Mouse (Mus musculus) neural tube, embryonic 13.5 days (tissue): Measurements from ENCODE around the gene Pcbp1. TPM values are rescaled to one million over a fixed set of nuclear protein-coding genes. Genes with fewer than 3 reads are reported as not detected.

Experiments used
- ATAC-seq: fragments of 200-750 bp; cut with Nextera tagmentation; 2 replicates; pipeline ENCODE4 v1.8.0; 2017; ENCODE audit warnings: low read depth, mild to moderate bottlenecking, moderate TSS enrichment, moderate library complexity
- H3K27ac ChIP-seq: fragments of 300-500 bp; sonication (generic); replicated peaks from 2 replicates; pipeline ENCODE4 v1.5.1; 2015; ENCODE audit warnings: moderate library complexity, mild to moderate bottlenecking, inconsistent platforms
- H3K27me3 ChIP-seq: fragments of 300-500 bp; sonication (generic); 2 replicates; pipeline ENCODE4 v1.6.1; 2015; ENCODE audit warnings: mild to moderate bottlenecking, inconsistent platforms
- H3K36me3 ChIP-seq: fragments of 300-500 bp; sonication (generic); 2 replicates; pipeline ENCODE4 v1.6.1; 2015; ENCODE audit warnings: mild to moderate bottlenecking, inconsistent platforms
- H3K4me1 ChIP-seq: fragments of 300-500 bp; sonication (generic); replicated peaks from 2 replicates; pipeline ENCODE4 v1.6.1; 2015; ENCODE audit warnings: inconsistent platforms
- H3K4me2 ChIP-seq: fragments of 300-500 bp; sonication (generic); 2 replicates; pipeline ENCODE4 v1.6.1; 2015; ENCODE audit warnings: inconsistent platforms, mild to moderate bottlenecking, moderate library complexity
- H3K4me3 ChIP-seq: fragments of 300-500 bp; sonication (generic); 2 replicates; pipeline ENCODE4 v1.5.1; 2015; ENCODE audit warnings: mild to moderate bottlenecking, inconsistent platforms
- H3K9ac ChIP-seq: fragments of 300-500 bp; sonication (generic); 2 replicates; pipeline ENCODE4 v1.6.1; 2015; ENCODE audit warnings: moderate library complexity, mild to moderate bottlenecking, inconsistent platforms
- H3K9me3 ChIP-seq: fragments of 300-500 bp; sonication (generic); 2 replicates; pipeline ENCODE4 v1.6.1; 2016; ENCODE audit warnings: inconsistent platforms
- WGBS: fragments of 180-500 bp; shearing (Covaris S2); methylation state at CpG from one replicate; pipeline ENCODE4 v1.1.7; 2015; 5-methylcytosine and 5-hydroxymethylcytosine counted together
- polyA plus RNA-seq: library from polyadenylated mRNA; unstranded; fragments of >200 nt; fragmentation: Nextera tagmentation; extraction: Ambion mirVana; gene quantifications from 2 replicates; pipeline ENCODE4 v1.2.1, GENCODE M21; 2015

Pcbp1 gene
- polyA plus RNA-seq, 1 experiment from 2014 or later: 435 TPM

DNA sequence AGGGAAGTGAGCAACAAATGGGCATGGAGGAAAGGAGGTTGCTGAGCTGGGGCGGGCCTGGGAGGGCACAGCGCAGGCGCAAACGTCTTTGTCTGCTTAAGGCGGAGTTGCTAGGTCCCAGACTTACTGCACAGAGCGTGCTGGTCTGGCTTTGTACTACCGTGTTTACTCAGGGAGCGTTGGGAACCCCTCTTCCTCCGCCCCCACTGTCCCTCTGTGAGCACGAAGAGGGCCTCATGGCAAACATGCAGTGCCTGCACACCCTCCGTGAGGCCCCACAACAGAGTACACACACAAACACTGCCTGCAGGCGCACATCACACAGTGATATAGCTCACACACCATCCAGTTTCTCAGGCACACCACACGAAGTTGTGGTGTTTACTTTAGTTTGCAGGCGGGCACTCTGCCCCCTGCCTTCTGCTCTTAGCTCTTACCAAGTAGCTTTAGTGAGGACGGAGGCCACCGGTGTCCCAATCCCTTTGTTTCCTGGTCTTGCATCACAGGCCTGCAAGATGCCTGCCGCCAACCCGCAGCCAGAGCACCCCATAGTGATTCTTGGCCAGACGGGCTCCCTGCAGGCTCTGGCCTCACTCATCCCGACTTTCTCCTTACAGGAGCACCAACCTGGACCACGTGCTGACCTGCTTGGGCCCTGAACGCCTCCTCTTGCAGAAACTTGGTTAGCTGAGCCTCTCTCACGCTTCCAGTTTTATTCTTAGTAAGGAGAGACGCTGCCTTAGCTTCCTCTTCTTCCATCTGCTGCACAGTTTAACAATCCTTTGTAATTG is 38.6 kb downstream of the Pcbp1 start:
- 7% methylated on average over 24 of the region's 24 CpGs for WGBS

DNA sequence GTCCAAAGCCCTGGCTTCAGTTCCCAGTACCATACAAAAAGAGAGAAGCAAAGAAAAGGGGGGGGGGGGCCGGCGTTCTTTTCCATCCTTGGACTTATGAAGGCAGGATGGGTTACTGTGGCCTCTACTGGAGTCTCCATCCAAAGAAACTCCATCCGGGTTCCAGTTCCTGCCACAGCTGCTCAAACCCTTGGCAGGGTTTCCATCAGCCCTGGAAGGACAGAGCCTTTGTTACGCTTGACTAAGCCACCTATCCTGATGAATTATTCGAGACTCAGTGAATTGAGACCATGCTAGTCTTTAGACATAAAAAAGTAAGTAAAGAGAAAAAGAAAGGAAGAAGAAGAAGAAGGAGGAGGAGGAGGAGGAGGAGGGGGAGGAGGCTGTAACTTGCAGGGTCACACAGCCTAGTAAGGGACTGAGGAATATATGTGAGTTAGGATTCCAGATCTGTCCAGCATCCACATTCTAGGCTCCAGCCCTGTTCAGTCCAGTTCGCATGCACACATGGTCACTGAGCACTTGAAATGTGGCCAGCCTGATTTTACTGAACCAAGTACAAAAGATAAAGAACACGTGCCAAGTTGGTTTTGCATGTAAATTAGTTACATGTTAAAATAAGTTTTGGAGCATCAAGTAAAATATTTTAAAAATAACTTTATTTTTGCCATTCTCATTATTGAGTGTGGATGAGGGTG is 40.0 kb downstream of the Pcbp1 start:
- H3K4me1 ChIP-seq: peaks cover 20% of the 10 kb centered on the region
- no peaks in the 10 kb centered on the region for H3K36me3 ChIP-seq
- ATAC-seq: no peak
- H3K9me3 ChIP-seq: no peaks in the 10 kb centered on the region
- 76% methylated on average over 7 of the region's 7 CpGs for WGBS
- H3K27ac ChIP-seq: no peak overlapping the region
- no peaks in the 10 kb centered on the region for H3K27me3 ChIP-seq
- no peak overlapping the region for H3K4me2 ChIP-seq
- no peak overlapping the region for H3K9ac ChIP-seq
- no peak overlapping the region for H3K4me3 ChIP-seq

More for the DNA sequence above, 38.6 kb downstream of the Pcbp1 start:
- H3K4me1 ChIP-seq: peaks cover 17% of the 10 kb centered on the region
- H3K9me3 ChIP-seq: no peaks in the 10 kb centered on the region
- ATAC-seq: peak; percentile 95
- H3K27me3 ChIP-seq: no peaks in the 10 kb centered on the region
- H3K4me2 ChIP-seq: peak overlapping the region; percentile 50
- H3K4me3 ChIP-seq: peak overlapping the region; percentile 11; the same call in 1 of the 2 replicates
- H3K36me3 ChIP-seq: no peaks in the 10 kb centered on the region
- peak overlapping the region; percentile 97 for H3K27ac ChIP-seq
- peak overlapping the region; percentile 72 for H3K9ac ChIP-seq

DNA sequence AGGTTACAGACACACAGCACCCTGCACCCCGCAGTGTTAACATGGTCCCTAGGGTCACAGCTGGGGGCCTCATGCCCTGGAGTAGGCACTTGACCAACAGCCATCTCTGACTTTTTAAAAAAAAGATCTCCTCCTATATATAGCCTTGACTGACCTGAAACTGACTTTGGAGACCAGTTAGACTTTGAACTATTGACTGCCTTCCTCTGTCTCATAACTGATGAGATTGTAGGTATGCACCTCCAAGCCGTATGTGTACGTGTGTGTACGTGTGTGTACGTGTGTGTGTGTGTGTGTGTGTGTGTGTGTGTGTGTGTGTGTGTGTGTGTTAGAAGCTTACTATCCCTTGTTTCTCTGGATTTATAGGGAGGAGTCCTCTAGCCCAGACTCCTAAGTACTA is 44.2 kb downstream of the Pcbp1 start:
- WGBS: 96% methylated on average over 5 of the region's 5 CpGs
- no peak overlapping the region for H3K27ac ChIP-seq
- H3K27me3 ChIP-seq: no peaks in the 10 kb centered on the region

DNA sequence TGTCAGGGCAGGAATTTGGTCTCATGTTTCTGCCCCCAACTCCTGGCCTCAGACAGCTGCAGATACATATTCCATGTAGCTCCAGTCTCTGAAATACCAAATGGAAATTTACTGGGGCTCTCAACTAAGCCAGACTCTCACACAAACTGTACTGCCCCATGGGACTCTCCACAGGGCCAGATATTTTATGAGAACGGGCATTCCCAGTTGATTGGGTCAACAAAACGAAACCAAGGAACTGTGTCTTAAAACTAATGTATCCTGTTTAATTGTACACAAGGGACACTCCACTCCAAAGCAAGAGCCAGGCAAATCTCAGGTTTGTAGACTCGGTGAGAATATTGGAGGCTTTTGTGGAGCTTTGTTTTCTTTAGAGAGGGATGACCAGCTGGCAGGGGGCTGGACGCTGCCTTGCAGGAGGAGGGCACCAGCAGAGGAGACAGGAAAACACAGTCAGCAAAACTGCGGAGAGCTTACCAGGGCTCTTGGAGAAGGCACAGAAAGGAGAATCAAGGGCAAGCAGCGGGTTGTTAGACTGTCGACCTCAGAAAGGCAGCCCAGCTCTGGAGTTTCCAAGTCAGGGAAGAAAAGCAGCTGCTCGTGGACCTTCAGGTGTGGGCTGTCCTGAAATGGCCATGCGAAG is 45.8 kb downstream of the Pcbp1 start:
- no peaks in the 10 kb centered on the region for H3K9me3 ChIP-seq
- H3K4me1 ChIP-seq: peaks cover 34% of the 10 kb centered on the region
- peak overlapping the region; percentile 29 for H3K4me2 ChIP-seq
- peak overlapping the region; percentile 26; the same call in 1 of the 2 replicates for H3K9ac ChIP-seq
- ATAC-seq: 0 out of 2 replicates have a peak, but pooled peaks have one; percentile 24
- H3K27ac ChIP-seq: peak overlapping the region; percentile 85
- no peaks in the 10 kb centered on the region for H3K36me3 ChIP-seq
- H3K27me3 ChIP-seq: no peaks in the 10 kb centered on the region
- no peak overlapping the region for H3K4me3 ChIP-seq
- 27% methylated on average over 9 of the region's 9 CpGs for WGBS

More for the DNA sequence above, 44.2 kb downstream of the Pcbp1 start:
- ATAC-seq: no peak
- no peak overlapping the region for H3K9ac ChIP-seq
- peaks cover 36% of the 10 kb centered on the region for H3K4me1 ChIP-seq
- no peaks in the 10 kb centered on the region for H3K9me3 ChIP-seq
- H3K4me2 ChIP-seq: no peak overlapping the region
- H3K36me3 ChIP-seq: no peaks in the 10 kb centered on the region
- no peak overlapping the region for H3K4me3 ChIP-seq

DNA sequence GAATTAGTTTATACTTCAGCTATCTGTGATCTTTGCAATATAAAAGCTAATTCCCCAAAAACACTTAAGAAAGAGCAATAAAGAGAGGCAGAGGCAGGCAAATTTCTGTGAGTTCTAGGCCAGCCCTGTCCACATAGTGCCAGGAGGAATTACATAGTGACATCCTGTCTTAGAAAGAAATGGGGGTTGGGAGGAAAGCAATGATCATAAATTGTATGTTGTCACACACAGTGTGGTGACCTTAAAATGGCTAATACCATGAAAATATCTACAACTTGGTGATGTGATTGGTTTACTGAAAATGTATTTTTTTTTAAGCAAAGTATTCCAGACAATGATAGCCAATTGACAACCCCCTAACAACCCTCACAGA is 46.3 kb downstream of the Pcbp1 start:
- Histone ChIP-seq H3K36me3 (no peaks in the 10 kb centered on the region), H3K27me3 (no peaks in the 10 kb centered on the region), H3K9me3 (no peaks in the 10 kb centered on the region), H3K4me2 (0 out of 2 replicates have a peak overlapping the region, but pooled peaks have one; percentile 29), H3K9ac (no peak overlapping the region), H3K4me1 (peaks cover 34% of the 10 kb centered on the region), H3K4me3 (no peak overlapping the region), H3K27ac (peak overlapping the region; percentile 85)
- ATAC-seq: no peak

DNA sequence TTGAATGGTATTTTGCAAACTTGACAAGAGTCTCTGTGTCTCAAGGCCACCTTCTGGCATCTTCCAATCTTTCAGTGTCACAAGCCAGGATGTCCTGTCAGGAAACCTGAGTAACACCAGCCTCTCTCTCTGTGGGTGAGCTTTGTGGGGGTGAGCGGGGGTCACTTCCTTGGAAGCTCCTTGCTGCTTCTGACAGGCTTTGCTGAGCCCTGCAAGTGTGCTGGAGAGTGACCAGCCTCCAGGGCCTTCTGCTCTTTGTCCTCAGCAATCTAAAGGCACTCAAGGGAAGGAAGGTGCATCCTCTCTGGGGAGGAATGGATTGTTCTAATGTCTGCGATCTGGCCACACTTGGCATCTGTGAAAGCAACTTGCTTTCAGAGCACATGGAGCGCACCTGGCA is 46.8 kb downstream of the Pcbp1 start:
- no peak overlapping the region for H3K4me2 ChIP-seq
- peak overlapping the region; percentile 85 for H3K27ac ChIP-seq
- H3K4me3 ChIP-seq: no peak overlapping the region
- no peak for ATAC-seq
- H3K27me3 ChIP-seq: no peaks in the 10 kb centered on the region
- no peaks in the 10 kb centered on the region for H3K9me3 ChIP-seq
- 51% methylated on average over 3 of the region's 3 CpGs for WGBS
- peaks cover 34% of the 10 kb centered on the region for H3K4me1 ChIP-seq
- no peaks in the 10 kb centered on the region for H3K36me3 ChIP-seq
- no peak overlapping the region for H3K9ac ChIP-seq

- peaks cover 44% of the 10 kb centered on the region for H3K4me1 ChIP-seq
- H3K4me3 ChIP-seq: no peak overlapping the region
- no peaks in the 10 kb centered on the region for H3K9me3 ChIP-seq
- ATAC-seq: no peak
- H3K36me3 ChIP-seq: no peaks in the 10 kb centered on the region
- no peak overlapping the region for H3K4me2 ChIP-seq
- H3K27ac ChIP-seq: no peak overlapping the region
- no peaks in the 10 kb centered on the region for H3K27me3 ChIP-seq
- WGBS: 86% methylated on average over 5 of the region's 5 CpGs
- H3K9ac ChIP-seq: no peak overlapping the region
These were observed 49.2 kb downstream of the Pcbp1 start for GRCm38 (mm10) chr6:86476931-86477330.

DNA sequence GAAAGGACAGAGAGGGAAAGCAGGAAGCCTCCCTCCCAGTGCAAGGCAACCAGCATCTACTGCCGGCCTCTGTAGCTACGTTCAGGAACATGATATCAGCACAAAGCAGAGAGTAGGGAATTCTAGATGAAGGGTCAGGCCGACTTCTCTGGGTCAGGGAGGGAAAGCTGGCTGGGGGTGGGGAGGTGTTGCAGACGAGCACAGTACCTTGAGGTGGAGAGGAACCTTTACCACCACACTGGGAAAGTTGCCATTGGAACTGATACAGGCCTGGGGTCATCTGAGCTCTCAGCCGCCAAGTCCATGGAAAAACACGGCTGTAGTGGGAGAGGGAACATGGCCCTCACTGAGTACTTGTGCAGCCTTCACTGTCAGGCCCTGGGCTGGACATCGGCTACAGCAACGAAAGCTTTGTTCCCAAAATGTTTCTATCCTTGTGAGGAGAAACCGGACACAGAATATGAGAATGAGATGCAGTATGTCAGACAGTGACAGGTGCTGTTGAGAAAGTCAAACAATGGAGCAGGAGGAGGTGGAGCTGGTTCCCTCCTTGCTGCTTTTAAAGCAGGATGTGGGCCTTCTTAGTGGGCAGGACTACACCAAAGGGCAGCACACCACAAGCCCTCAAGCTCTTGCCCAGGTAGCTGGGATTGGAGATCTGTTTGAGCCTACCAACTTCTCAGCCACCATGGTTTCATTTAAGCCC is 50.5 kb downstream of the Pcbp1 start:
- Histone ChIP-seq H3K27ac (no peak overlapping the region), H3K36me3 (peaks cover under 1% of the 10 kb centered on the region; the same call in 1 of the 2 replicates), H3K9ac (no peak overlapping the region), H3K4me3 (no peak overlapping the region), H3K4me1 (peaks cover 45% of the 10 kb centered on the region), H3K27me3 (no peaks in the 10 kb centered on the region), H3K9me3 (no peaks in the 10 kb centered on the region), H3K4me2 (no peak overlapping the region)
- no peak for ATAC-seq
- WGBS: 79% methylated on average over 9 of the region's 9 CpGs

GRCm38 (mm10) chr6:86474646-86475181 is 51.4 kb downstream of the Pcbp1 start:
- H3K4me2 ChIP-seq: no peak overlapping the region
- H3K27ac ChIP-seq: no peak overlapping the region
- H3K9me3 ChIP-seq: no peaks in the 10 kb centered on the region
- H3K4me1 ChIP-seq: peaks cover 36% of the 10 kb centered on the region
- no peak overlapping the region for H3K9ac ChIP-seq
- peaks cover 9% of the 10 kb centered on the region for H3K36me3 ChIP-seq
- no peak overlapping the region for H3K4me3 ChIP-seq
- ATAC-seq: no peak
- H3K27me3 ChIP-seq: no peaks in the 10 kb centered on the region
